ENCODE assay signal across 25 mouse cellular contexts in genomic region chr4:133229582-133229981, GRCm38 (mm10). TPM values are rescaled to one million over a fixed set of nuclear protein-coding genes. Genes with fewer than 3 reads are reported as not detected.
DNase-seq lines count a peak whose midpoint lies in the region; ATAC-seq lines count a peak whose summit lies in the region.
"Had no signal": no experiment of that assay in that cellular context is flagged by ENCODE, and none has a peak within 500 bp of the region (broad histone marks: within the 10 kb centered on the region; RNA-seq: fewer than 3 reads in every experiment).

No protein-coding gene starts in this region.

- no peaks in the 10 kb centered on the region for H3K36me3 ChIP-seq in hindbrain, embryonic 10.5 days
- H3K36me3 ChIP-seq in hindbrain, embryonic 16.5 days (ENCODE audit: control insufficient read depth, insufficient read depth, low read length) = no peaks in the 10 kb centered on the region
- H3K36me3 ChIP-seq in neural tube, embryonic 13.5 days = no peaks in the 10 kb centered on the region
- no peaks in the 10 kb centered on the region for H3K36me3 ChIP-seq in embryonic facial prominence, embryonic 14.5 days (ENCODE audit: control insufficient read depth, insufficient read depth, low read length)
- H3K36me3 ChIP-seq: neural tube, embryonic 15.5 days; stomach, embryonic 15.5 days had no signal

- DNase-seq in hindbrain, embryonic 10.5 days (ENCODE audit: low spot score) = no peak
- DNase-seq in neural tube, embryonic 10.5 days (ENCODE audit: extremely low spot score, low spot score) = no peak
- DNase-seq in embryonic facial prominence, embryonic 14.5 days (ENCODE audit: low spot score) = peak; percentile 61
- DNase-seq in left cerebral cortex, adult 9 months (ENCODE audit: low spot score in 2 of 2) = no peak
- DNase-seq: adrenal gland, adult 2 months; B cell, adult 2 months; cerebellum, adult 9-10 months; forebrain, postnatal 0 days; gastrocnemius, postnatal 36 days; heart, postnatal 14 days; kidney, adult 11 months; liver; lung, postnatal 10 days; midbrain, embryonic 14.5 days; thymus, adult 18-20 months; thymus, postnatal 4 days had no signal

- H3K27ac ChIP-seq in hindbrain, embryonic 10.5 days = peak overlapping the region; percentile 41
- no peak overlapping the region; the same call in 1 of the 2 replicates for H3K27ac ChIP-seq in hindbrain, embryonic 16.5 days (ENCODE audit: low read depth, low read length)
- 0 out of 2 replicates have a peak overlapping the region, but pooled peaks have one; percentile 5 for H3K27ac ChIP-seq in neural tube, embryonic 13.5 days (replicated peaks)
- 0 out of 2 replicates have a peak overlapping the region, but pooled peaks have one; percentile 28 for H3K27ac ChIP-seq in embryonic facial prominence, embryonic 14.5 days (replicated peaks; ENCODE audit: low read depth, low read length)
- H3K27ac ChIP-seq: neural tube, embryonic 15.5 days; stomach, embryonic 15.5 days had no signal

- no peak for ATAC-seq in hindbrain, embryonic 16.5 days
- ATAC-seq in neural tube, embryonic 13.5 days (ENCODE audit: low read depth) = no peak
- no peak for ATAC-seq in embryonic facial prominence, embryonic 14.5 days (ENCODE audit: low read depth)
- no peak for ATAC-seq in erythroid progenitor cell, adult 5-6 weeks (replicated peaks; ENCODE audit: low FRiP score, poor library complexity, severe bottlenecking)
- ATAC-seq: forebrain, postnatal 0 days had no signal

- H3K9ac ChIP-seq in hindbrain, embryonic 16.5 days (ENCODE audit: low read depth, low read length) = no peak overlapping the region
- H3K9ac ChIP-seq in neural tube, embryonic 13.5 days = no peak overlapping the region
- no peak overlapping the region for H3K9ac ChIP-seq in embryonic facial prominence, embryonic 14.5 days (ENCODE audit: low read depth, low read length)
- H3K9ac ChIP-seq: forebrain, postnatal 0 days; neural tube, embryonic 15.5 days; stomach, embryonic 15.5 days had no signal

- H3K27me3 ChIP-seq in hindbrain, embryonic 10.5 days (ENCODE audit: insufficient read depth, poor library complexity, severe bottlenecking) = peaks cover 11% of the 10 kb centered on the region
- H3K27me3 ChIP-seq in hindbrain, embryonic 16.5 days (replicated peaks; ENCODE audit: control insufficient read depth, insufficient read depth, low read length) = no peaks in the 10 kb centered on the region
- H3K27me3 ChIP-seq in neural tube, embryonic 13.5 days = no peaks in the 10 kb centered on the region
- H3K27me3 ChIP-seq in embryonic facial prominence, embryonic 14.5 days (replicated peaks; ENCODE audit: control insufficient read depth, insufficient read depth, low read length) = no peaks in the 10 kb centered on the region
- H3K27me3 ChIP-seq: neural tube, embryonic 15.5 days; stomach, embryonic 15.5 days had no signal

- 65% methylated on average over 8 of the region's 8 CpGs for WGBS in hindbrain, embryonic 10.5 days
- WGBS in hindbrain, embryonic 16.5 days = 47% methylated on average over 8 of the region's 8 CpGs
- 58% methylated on average over 8 of the region's 8 CpGs for WGBS in neural tube, embryonic 13.5 days
- 35% methylated on average over 8 of the region's 8 CpGs for WGBS in embryonic facial prominence, embryonic 14.5 days

- H3K4me3 ChIP-seq in hindbrain, embryonic 10.5 days = no peak overlapping the region
- H3K4me3 ChIP-seq in hindbrain, embryonic 16.5 days (ENCODE audit: low read length) = no peak overlapping the region
- no peak overlapping the region for H3K4me3 ChIP-seq in neural tube, embryonic 13.5 days
- H3K4me3 ChIP-seq in embryonic facial prominence, embryonic 14.5 days (ENCODE audit: low read depth, low read length) = no peak overlapping the region
- H3K4me3 ChIP-seq: neural tube, embryonic 15.5 days; stomach, embryonic 15.5 days had no signal

- H3K4me2 ChIP-seq in hindbrain, embryonic 16.5 days (ENCODE audit: low read length) = no peak overlapping the region
- H3K4me2 ChIP-seq in neural tube, embryonic 13.5 days = no peak overlapping the region
- H3K4me2 ChIP-seq in embryonic facial prominence, embryonic 14.5 days (ENCODE audit: low read depth, low read length) = no peak overlapping the region
- H3K4me2 ChIP-seq: heart, embryonic 11.5 days; neural tube, embryonic 15.5 days; stomach, embryonic 15.5 days had no signal

- H3K4me1 ChIP-seq in hindbrain, embryonic 10.5 days (replicated peaks) = peaks cover 20% of the 10 kb centered on the region
- H3K4me1 ChIP-seq in hindbrain, embryonic 16.5 days (ENCODE audit: control insufficient read depth, insufficient read depth, low read depth, low read length) = no peaks in the 10 kb centered on the region
- H3K4me1 ChIP-seq in neural tube, embryonic 13.5 days (replicated peaks) = no peaks in the 10 kb centered on the region
- no peaks in the 10 kb centered on the region for H3K4me1 ChIP-seq in embryonic facial prominence, embryonic 14.5 days (ENCODE audit: control insufficient read depth, insufficient read depth, low read length)
- H3K4me1 ChIP-seq: neural tube, embryonic 15.5 days; stomach, embryonic 15.5 days had no signal

- H3K9me3 ChIP-seq in hindbrain, embryonic 10.5 days = no peaks in the 10 kb centered on the region
- no peaks in the 10 kb centered on the region for H3K9me3 ChIP-seq in hindbrain, embryonic 16.5 days (ENCODE audit: control insufficient read depth, low read length)
- no peaks in the 10 kb centered on the region for H3K9me3 ChIP-seq in neural tube, embryonic 13.5 days
- H3K9me3 ChIP-seq in embryonic facial prominence, embryonic 14.5 days (ENCODE audit: control insufficient read depth, low read length) = no peaks in the 10 kb centered on the region
- H3K9me3 ChIP-seq: neural tube, embryonic 15.5 days; stomach, embryonic 15.5 days had no signal

RNA-seq across cellular contexts. Expression of gene Map3k6, which starts 11.0 kb away (rescaled TPM):
- polyA plus RNA-seq in hindbrain, embryonic 10.5 days (2016; fragmentation: Nextera tagmentation; extraction: Ambion mirVana) = 1.7 and 1.9 TPM in 2 replicates
- 2.6 and 4.2 TPM in 2 replicates for polyA plus RNA-seq in hindbrain, embryonic 16.5 days (2015; fragmentation: Nextera tagmentation; extraction: Ambion mirVana)
- polyA plus RNA-seq in neural tube, embryonic 13.5 days (2015; fragmentation: Nextera tagmentation; extraction: Ambion mirVana) = 1.9 and 2.7 TPM in 2 replicates
- 6.0 and 7.9 TPM in 2 replicates for polyA plus RNA-seq in embryonic facial prominence, embryonic 14.5 days (2014; fragmentation: Nextera tagmentation; extraction: Ambion mirVana)
- 4.2 TPM in 1 of 2 replicates, not detected in the other for total RNA-seq in erythroid progenitor cell, adult 5-6 weeks (2015; ENCODE audit: low replicate concordance)
- 8.1 TPM in 1 of 2 replicates, not detected in the other for total RNA-seq in erythroid progenitor cell, adult 5-6 weeks (2017; ENCODE audit: low replicate concordance)

RNA-seq across cellular contexts. Expression of gene Gpr3, which starts 17.2 kb away (rescaled TPM):
- polyA plus RNA-seq in hindbrain, embryonic 10.5 days (2016; fragmentation: Nextera tagmentation; extraction: Ambion mirVana) = 0.32 and 0.35 TPM in 2 replicates
- polyA plus RNA-seq in hindbrain, embryonic 16.5 days (2015; fragmentation: Nextera tagmentation; extraction: Ambion mirVana) = 2.5 TPM in 2 replicates
- polyA plus RNA-seq in neural tube, embryonic 13.5 days (2015; fragmentation: Nextera tagmentation; extraction: Ambion mirVana) = 0.77 and 1.1 TPM in 2 replicates
- polyA plus RNA-seq in embryonic facial prominence, embryonic 14.5 days (2014; fragmentation: Nextera tagmentation; extraction: Ambion mirVana) = 0.18 and 0.19 TPM in 2 replicates
- total RNA-seq in erythroid progenitor cell, adult 5-6 weeks (2015; ENCODE audit: low replicate concordance) = not detected in 2 replicates
- not detected in 2 replicates for total RNA-seq in erythroid progenitor cell, adult 5-6 weeks (2017; ENCODE audit: low replicate concordance)
- total RNA-seq: common myeloid progenitor, adult 5-6 weeks; gastrocnemius, postnatal 36 days had no signal
- polyA plus RNA-seq: liver, embryonic 16.5 days had no signal

RNA-seq across cellular contexts. Expression of gene Cd164l2, which starts 17.7 kb away (rescaled TPM):
- 1.1 and 2.2 TPM in 2 replicates for polyA plus RNA-seq in hindbrain, embryonic 10.5 days (2016; fragmentation: Nextera tagmentation; extraction: Ambion mirVana)
- 5.6 and 8.3 TPM in 2 replicates for polyA plus RNA-seq in hindbrain, embryonic 16.5 days (2015; fragmentation: Nextera tagmentation; extraction: Ambion mirVana)
- polyA plus RNA-seq in neural tube, embryonic 13.5 days (2015; fragmentation: Nextera tagmentation; extraction: Ambion mirVana) = 1.1 and 1.6 TPM in 2 replicates
- 2.5 and 3.8 TPM in 2 replicates for polyA plus RNA-seq in embryonic facial prominence, embryonic 14.5 days (2014; fragmentation: Nextera tagmentation; extraction: Ambion mirVana)
- not detected in 2 replicates for total RNA-seq in erythroid progenitor cell, adult 5-6 weeks (2015; ENCODE audit: low replicate concordance)
- total RNA-seq in erythroid progenitor cell, adult 5-6 weeks (2017; ENCODE audit: low replicate concordance) = not detected in 2 replicates
- total RNA-seq: common myeloid progenitor, adult 5-6 weeks; heart, postnatal 14 days; megakaryocyte progenitor cell, adult 5-6 weeks had no signal

RNA-seq across cellular contexts. Expression of gene Sytl1, which starts 33.3 kb away (rescaled TPM):
- polyA plus RNA-seq in hindbrain, embryonic 10.5 days (2016; fragmentation: Nextera tagmentation; extraction: Ambion mirVana) = 1.2 and 1.6 TPM in 2 replicates
- polyA plus RNA-seq in hindbrain, embryonic 16.5 days (2015; fragmentation: Nextera tagmentation; extraction: Ambion mirVana) = 0.44 and 0.54 TPM in 2 replicates
- 0.25 and 0.28 TPM in 2 replicates for polyA plus RNA-seq in neural tube, embryonic 13.5 days (2015; fragmentation: Nextera tagmentation; extraction: Ambion mirVana)
- polyA plus RNA-seq in embryonic facial prominence, embryonic 14.5 days (2014; fragmentation: Nextera tagmentation; extraction: Ambion mirVana) = 11.0 and 11.5 TPM in 2 replicates
- total RNA-seq in erythroid progenitor cell, adult 5-6 weeks (2015; ENCODE audit: low replicate concordance) = 0.84 TPM in 1 of 2 replicates, not detected in the other
- total RNA-seq in erythroid progenitor cell, adult 5-6 weeks (2017; ENCODE audit: low replicate concordance) = 1.8 TPM in 1 of 2 replicates, not detected in the other
- total RNA-seq: forebrain, postnatal 0 days had no signal

RNA-seq across cellular contexts. Expression of gene Tmem222, which starts 48.0 kb away (rescaled TPM):
- 82.8 and 87.8 TPM in 2 replicates for polyA plus RNA-seq in hindbrain, embryonic 10.5 days (2016; fragmentation: Nextera tagmentation; extraction: Ambion mirVana)
- polyA plus RNA-seq in hindbrain, embryonic 16.5 days (2015; fragmentation: Nextera tagmentation; extraction: Ambion mirVana) = 121 and 130 TPM in 2 replicates
- 98.0 and 104 TPM in 2 replicates for polyA plus RNA-seq in neural tube, embryonic 13.5 days (2015; fragmentation: Nextera tagmentation; extraction: Ambion mirVana)
- 68.3 and 80.7 TPM in 2 replicates for polyA plus RNA-seq in embryonic facial prominence, embryonic 14.5 days (2014; fragmentation: Nextera tagmentation; extraction: Ambion mirVana)
- total RNA-seq in erythroid progenitor cell, adult 5-6 weeks (2015; ENCODE audit: low replicate concordance) = 5.0 and 10.1 TPM in 2 replicates
- 9.8 and 11.3 TPM in 2 replicates for total RNA-seq in erythroid progenitor cell, adult 5-6 weeks (2017; ENCODE audit: low replicate concordance)
